Mouse (Mus musculus) heart, postnatal 10 days (tissue): ENCODE results near the gene Esam. TPM values are rescaled to one million over a fixed set of nuclear protein-coding genes. Genes with fewer than 3 reads are reported as not detected.

ENCODE experiments used
- DNase-seq, 2 experiments: peaks; one replicate each; pipeline ENCODE4 v3.0.0; 2021
- intact Hi-C: fragments of 180-260 bp; cut with DNase I; formaldehyde crosslinking; loops from one replicate; pipeline ENCODE4 v1.15.1; 2025
- total RNA-seq, 2 experiments: library from RNA; stranded (reverse); gene quantifications; 2 replicates each; pipeline ENCODE4 v1.2.3; 2021

Esam gene
- total RNA-seq, 2 experiments from 2014 or later, result 125 to 131 TPM

GRCm38 (mm10) chr9:37530031-37530887 is 2.4 kb downstream of the Esam start:
- intact Hi-C loops, result loop anchor here (1.0 kb wide), 1 partner anchor 10 kb away; no protein-coding TSS in a partner anchor

GRCm38 (mm10) chr9:37530888-37531705 is 3.2 kb downstream of the Esam start:
- peak; percentile 66 to 79 for DNase-seq
- intact Hi-C loops, result loop anchor here (1.0 kb wide), 1 partner anchor 9 kb away; no protein-coding TSS in a partner anchor

More at GRCm38 (mm10) chr9:37530031-37530887, 2.4 kb downstream of the Esam start:
- DNase-seq, result peak; percentile 79 to 84

- intact Hi-C loops, result loop anchor here (5.0 kb wide), 1 partner anchor 120 kb away; no protein-coding TSS in a partner anchor
These were observed 9.0 kb downstream of the Esam start for GRCm38 (mm10) chr9:37536851-37537250.

GRCm38 (mm10) chr9:37537658-37538250 is 9.9 kb downstream of the Esam start:
- intact Hi-C loops, result loop anchor here (5.0 kb wide), 1 partner anchor 120 kb away; no protein-coding TSS in a partner anchor
- peak in 1 of 2 experiments; percentile 27 for DNase-seq

More at GRCm38 (mm10) chr9:37536851-37537250, 9.0 kb downstream of the Esam start:
- DNase-seq, result no peak

GRCm38 (mm10) chr9:37539170-37540025 is 11.5 kb downstream of the Esam start, which contains the start of gene Vsig2:
Gene Vsig2 (plus strand): TSS chr9:37539255.
- DNase-seq, result no peak
- intact Hi-C loops, result loop anchor here (1.0 to 5.0 kb wide), 3 partner anchors 9 to 122 kb away; partner anchors contain the start of gene Msantd2

- DNase-seq, result no peak
- intact Hi-C loops, result loop anchor here (1.0 to 5.0 kb wide), 2 partner anchors 10 to 53 kb away; partner anchors contain the start of gene Msantd2
These were observed 12.3 kb downstream of the Esam start for GRCm38 (mm10) chr9:37540226-37540625.

GRCm38 (mm10) chr9:37540701-37541575 is 13.1 kb downstream of the Esam start:
- no peak for DNase-seq
- intact Hi-C loops, result loop anchor here (1.0 to 5.0 kb wide), 2 partner anchors 11 to 54 kb away; partner anchors contain the start of gene Msantd2

GRCm38 (mm10) chr9:37541851-37542642 is 14.2 kb downstream of the Esam start:
- DNase-seq, result no peak
- intact Hi-C loops, result loop anchor here (5.0 kb wide), 1 partner anchor 55 kb away; the partner anchor contains the start of gene Msantd2

- no peak for DNase-seq
- intact Hi-C loops, result loop anchor here (2.0 to 5.0 kb wide), 2 partner anchors 57 to 81 kb away; partner anchors contain the start of gene Msantd2
These were observed 16.1 kb downstream of the Esam start for GRCm38 (mm10) chr9:37543869-37544440.

- DNase-seq, result peak; percentile 68 to 76
- intact Hi-C loops, result loop anchor here (2.0 to 5.0 kb wide), 3 partner anchors 57 to 137 kb away; partner anchors contain the start of gene Msantd2
These were observed 16.7 kb downstream of the Esam start for GRCm38 (mm10) chr9:37544447-37545165.

- no peak for DNase-seq
- intact Hi-C loops, result loop anchor here (2.0 to 5.0 kb wide), 2 partner anchors 82 to 138 kb away; no protein-coding TSS in a partner anchor
These were observed 17.3 kb downstream of the Esam start for GRCm38 (mm10) chr9:37545166-37545610.

- intact Hi-C loops, result loop anchor here (2.0 to 5.0 kb wide), 2 partner anchors 83 to 139 kb away; no protein-coding TSS in a partner anchor
- DNase-seq, result peak in 1 of 2 experiments; percentile 31
These were observed 18.1 kb downstream of the Esam start for GRCm38 (mm10) chr9:37545847-37546452.

GRCm38 (mm10) chr9:37546889-37547288 is 19.0 kb downstream of the Esam start:
- no peak for DNase-seq
- intact Hi-C loops, result loop anchor here (5.0 kb wide), 1 partner anchor 140 kb away; no protein-coding TSS in a partner anchor

GRCm38 (mm10) chr9:37550435-37550834 is 22.6 kb downstream of the Esam start:
- DNase-seq, result no peak
- intact Hi-C loops, result loop anchor here (5.0 kb wide), 1 partner anchor 62 kb away; the partner anchor contains the start of gene Spa17
